Mouse (Mus musculus) 3T3-L1 (cell line): ENCODE measurements around the gene Pgrmc1.
A peak's percentile ranks its signal among the peaks of the same experiment; 100 is the strongest.
"Not testable (repeated sequence)": the region's sequence is repeated elsewhere in the genome, so short reads cannot be mapped to it uniquely, and the experiment has no call there.

Source experiments
- DNase-seq: peaks from one replicate; pipeline ENCODE4 v3.0.0-alpha.2; 2015; ENCODE audit warnings: low read depth, low spot score

Gene Pgrmc1

DNA sequence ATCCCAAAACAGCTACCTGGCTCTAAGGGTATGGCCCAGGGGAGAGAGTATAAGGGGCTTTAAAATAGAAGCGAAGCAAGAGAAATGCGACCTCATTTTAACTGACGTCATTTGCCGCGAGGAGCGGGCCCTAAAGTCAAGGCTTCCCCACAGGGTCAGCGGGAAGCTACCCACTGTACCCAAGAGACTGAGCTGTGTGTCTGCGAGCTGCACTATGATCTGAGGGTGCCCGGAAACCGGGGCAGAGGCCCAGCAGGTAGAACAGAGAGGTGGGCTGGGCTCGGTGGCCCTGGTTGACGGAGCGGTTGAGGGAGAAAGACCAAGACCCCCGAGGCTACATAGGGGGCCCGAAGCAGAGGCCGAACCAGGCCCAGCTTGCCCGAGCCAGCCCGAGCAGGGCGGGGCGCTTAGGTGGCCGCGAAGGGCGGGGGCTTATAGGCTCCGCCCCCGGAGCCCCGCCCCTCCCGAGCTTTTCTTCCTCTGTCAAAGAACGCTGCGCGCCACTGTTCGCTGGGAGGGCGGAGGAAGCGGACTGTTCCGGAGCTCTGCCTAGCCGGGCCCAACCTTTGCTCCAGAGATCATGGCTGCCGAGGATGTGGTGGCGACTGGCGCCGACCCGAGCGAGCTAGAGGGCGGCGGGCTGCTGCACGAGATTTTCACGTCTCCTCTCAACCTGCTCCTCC, at the start of gene Pgrmc1:
Pgrmc1 (plus strand) TSS at position 500 of the 683 bp plus-strand sequence.
- peak; percentile 78 for DNase-seq

DNA sequence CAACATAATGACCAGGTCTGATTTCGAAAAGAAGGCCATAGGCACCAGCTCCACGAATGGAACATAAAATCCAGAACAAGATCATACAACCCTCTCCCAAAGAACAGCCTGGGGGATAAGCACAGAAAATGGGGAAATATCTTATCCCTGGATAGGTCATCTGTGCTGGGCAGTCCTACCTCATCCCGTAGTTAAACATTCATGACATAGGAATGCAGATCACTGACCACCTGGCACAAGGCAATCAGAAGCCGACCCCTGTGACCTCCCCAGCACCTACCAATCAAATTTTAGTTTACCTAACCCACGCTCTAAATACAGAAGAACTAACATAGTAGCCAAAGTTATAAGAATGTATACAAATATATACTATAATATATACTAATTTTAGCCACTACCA, 49.2 kb upstream of the Pgrmc1 start:
- DNase-seq = no peak

DNA sequence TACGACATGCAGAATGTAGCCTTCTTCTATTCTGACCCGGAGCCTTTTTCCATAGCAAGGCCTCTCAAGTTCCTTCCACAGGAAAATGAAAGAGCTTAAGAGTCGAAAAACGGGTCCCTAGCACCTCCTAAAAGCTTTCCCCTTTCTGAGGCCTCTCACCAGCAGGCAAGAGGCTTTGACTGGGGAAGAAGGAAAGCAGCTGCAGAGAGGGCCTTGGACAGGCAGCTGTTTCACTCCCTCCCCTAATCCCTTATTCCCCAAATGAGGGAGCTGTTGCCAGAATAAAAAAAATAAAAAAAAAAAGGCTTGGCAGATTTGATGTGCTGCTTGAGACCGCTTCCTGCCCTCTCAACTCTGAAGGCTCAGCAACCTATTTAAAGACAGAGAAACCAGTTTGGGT, 47.1 kb upstream of the Pgrmc1 start:
- peak; percentile 74 for DNase-seq

DNA sequence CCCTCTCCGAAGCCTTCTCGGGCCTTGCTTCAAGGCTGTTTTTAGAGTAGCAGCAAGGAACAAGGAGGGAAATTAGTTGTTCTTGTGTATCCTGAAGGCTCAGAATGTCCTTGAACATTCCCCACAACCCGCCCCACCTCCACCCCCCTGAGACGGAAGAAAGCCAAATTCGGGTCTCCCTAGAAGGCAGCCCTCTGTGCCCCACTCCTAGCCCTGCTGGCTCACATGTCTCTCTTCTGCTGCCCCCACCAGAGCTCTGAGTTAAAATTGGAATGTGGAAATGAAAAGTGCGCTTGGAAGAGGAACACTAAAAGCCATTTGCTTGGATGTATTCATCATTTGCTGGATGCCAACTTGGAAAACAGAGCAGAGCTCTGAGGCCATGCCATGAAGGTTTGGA, 46.7 kb upstream of the Pgrmc1 start:
- no peak for DNase-seq

DNA sequence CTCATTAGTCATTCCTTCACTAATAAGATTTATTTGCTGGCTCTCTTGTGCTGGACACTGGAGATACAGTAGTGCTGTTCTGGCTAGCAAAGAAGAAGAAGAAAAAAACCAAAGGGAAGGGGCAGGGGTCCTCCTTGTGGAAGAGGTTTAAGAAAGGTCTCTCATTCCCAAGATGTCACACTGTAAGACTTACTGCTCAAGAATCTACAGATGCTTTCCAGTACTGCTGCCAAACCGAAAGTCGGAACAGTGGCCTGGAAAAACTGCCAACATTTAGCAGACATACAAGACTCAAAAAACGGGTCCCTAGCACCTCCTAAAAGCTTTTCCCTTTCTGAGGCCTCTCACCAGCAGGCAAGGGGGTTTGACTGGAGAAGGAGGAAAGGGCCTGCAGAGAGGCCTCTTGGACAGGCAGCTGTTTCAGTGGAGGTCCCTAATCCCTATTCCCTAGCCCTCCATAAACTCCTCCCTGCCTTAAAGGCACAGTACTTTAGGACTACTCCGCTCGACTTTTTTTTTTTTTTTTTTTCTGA, 45.9 kb upstream of the Pgrmc1 start:
- peak; percentile 93 for DNase-seq

DNA sequence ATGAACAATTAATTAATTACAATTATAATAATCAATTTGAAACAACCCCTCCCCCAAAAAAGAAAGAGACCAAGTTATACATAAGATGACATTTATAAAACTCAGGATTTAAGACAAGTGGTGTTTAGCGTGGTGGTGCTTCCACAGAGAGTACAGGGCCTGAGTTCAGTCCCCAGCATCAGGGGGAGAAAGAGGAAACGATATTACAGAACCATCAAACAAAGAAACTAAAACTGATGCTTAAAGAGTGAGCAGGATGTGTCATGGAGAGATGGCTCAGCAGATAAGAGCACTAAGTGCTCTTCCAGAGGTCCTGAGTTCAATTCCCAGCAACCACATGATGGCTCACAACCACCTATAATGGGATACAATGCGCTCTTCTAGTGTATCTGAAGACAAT, 45.3 kb upstream of the Pgrmc1 start:
- peak; percentile 8 for DNase-seq

- DNase-seq = not testable (repeated sequence)
Observed at GRCm38 (mm10) chrX:36555196-36555595, 42.8 kb upstream of the Pgrmc1 start.

DNA sequence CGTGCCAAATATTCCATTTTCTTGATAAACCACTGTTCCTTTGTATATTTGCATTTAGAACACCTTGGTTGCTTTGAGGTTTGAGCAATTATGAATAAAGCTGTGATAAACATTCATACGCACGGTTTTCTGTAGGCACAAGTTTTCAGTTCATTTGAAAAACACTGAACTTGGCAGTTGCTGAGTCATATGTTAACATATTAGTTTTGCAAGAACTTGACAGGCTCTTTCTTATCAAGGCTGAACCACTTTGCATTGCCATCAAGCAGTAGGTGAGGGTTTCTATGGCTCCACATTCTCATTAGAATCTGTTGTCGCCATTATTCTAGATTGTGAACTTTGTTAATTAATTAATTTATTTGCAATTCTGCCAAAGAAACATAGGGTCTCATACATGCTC, 37.8 kb upstream of the Pgrmc1 start:
- no peak for DNase-seq

GRCm38 (mm10) chrX:36561650-36562049, 36.4 kb upstream of the Pgrmc1 start:
- DNase-seq = peak; percentile 81

GRCm38 (mm10) chrX:36562079-36562478, 35.9 kb upstream of the Pgrmc1 start:
- no peak for DNase-seq

DNA sequence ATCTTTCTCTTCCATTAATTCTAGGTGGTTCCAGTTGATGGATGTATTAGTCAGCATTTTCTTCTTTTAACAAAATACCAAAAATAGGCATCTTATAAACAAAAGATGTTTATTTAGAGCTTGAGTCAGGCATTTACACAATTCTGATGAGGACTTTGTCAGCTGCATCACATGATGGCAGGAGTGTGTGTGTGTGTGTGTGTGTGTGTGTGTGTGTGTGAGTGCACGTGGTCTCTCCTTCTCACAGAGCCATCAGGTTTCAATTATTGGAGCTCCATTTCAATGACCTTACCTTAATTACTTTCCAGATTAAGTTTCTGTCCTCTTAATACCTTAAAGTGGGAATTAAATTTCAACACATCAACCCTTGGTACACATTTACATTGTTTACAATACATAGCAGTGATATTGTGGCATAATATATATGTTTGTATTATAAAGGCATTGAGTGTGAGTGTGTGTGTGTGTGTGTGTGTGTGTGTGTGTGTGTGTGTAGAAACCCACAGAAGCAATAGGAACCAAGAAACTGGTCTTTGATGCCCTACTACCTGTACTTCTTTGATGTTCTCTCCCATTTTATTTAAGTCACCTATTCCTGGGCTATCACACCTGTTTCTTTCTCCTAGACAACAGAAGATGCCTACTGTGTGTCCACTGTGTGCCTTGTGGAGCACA, 11.2 kb upstream of the Pgrmc1 start:
- DNase-seq = no peak

- DNase-seq = no peak
Observed at GRCm38 (mm10) chrX:36587304-36588209, 10.4 kb upstream of the Pgrmc1 start.

GRCm38 (mm10) chrX:36590266-36590665, 7.7 kb upstream of the Pgrmc1 start:
- DNase-seq = no peak

GRCm38 (mm10) chrX:36591120-36591519, 6.9 kb upstream of the Pgrmc1 start:
- no peak for DNase-seq

GRCm38 (mm10) chrX:36591539-36591938, 6.5 kb upstream of the Pgrmc1 start:
- DNase-seq = no peak

- no peak for DNase-seq
Observed at GRCm38 (mm10) chrX:36595247-36595646, 2.8 kb upstream of the Pgrmc1 start.

GRCm38 (mm10) chrX:36596483-36597120, 1.4 kb upstream of the Pgrmc1 start:
- peak; percentile 41 for DNase-seq

GRCm38 (mm10) chrX:36598390-36598810, 394 bp downstream of the Pgrmc1 start:
- no peak for DNase-seq

DNA sequence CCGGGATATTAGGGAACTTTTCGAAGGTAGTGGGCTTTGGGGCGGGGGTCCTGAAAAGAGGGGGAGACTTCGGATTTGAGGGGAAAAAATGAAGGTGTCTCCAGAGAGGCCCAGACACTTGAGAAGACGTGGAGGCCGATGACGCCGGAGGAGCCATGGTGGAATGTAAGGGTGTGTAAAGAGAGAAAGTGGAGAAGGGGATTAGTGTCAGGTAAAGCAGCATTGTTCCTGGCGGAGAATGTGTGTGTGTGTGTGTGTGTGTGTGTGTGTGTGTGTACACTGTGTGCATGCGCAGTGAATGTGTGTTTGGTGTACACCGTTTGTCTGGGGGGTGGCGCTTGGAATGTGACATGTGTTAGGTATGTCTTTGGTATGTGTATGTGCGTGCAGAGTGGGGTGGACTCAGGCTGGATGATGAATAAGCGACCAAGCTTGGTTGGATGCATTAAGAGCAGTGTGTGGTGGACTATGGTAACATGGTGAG, 897 bp downstream of the Pgrmc1 start:
- peak; percentile 68 for DNase-seq

DNA sequence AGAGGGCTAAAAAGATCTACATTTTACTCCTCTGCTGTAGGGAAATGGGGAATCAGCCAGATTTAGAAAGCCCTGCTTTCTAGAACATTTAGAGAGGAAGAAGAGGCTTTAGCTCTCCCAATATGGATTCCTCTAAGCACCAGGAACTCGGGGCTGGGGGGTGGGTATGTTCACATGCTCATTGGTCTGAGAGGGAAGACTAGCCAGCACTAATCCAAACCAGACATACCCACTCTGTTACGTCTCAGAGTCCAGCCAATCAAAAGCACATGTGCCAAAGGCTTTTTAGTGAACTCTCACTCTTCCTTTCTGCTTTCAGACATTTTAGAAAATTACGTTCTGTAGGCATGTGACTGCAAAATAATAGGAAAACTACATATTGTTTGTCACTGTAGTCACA, 1.6 kb downstream of the Pgrmc1 start:
- DNase-seq = peak; percentile 63

DNA sequence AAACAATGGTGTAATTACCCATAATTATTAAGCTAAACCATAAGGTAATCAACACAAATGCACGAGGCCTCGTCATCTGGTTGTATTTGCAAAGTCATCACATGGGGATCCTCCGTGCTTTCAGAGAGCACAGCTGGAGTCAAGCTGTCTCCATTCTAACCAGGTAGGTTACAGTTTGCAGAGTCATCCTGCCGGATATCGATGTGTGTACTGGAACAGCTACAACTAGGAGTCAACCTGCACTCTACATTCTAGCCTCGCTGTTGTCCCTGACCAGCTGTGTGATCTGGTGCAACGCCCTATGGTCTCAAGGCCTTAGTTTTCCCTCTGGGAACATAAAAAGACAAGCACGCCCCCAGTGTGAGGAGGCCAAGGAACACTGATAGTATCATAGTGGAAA, 2.1 kb downstream of the Pgrmc1 start:
- peak; percentile 3 for DNase-seq
